Mouse (Mus musculus) adrenal gland, adult 18-20 months (tissue): ENCODE measurements around the gene Rce1. TPM values are rescaled to one million over a fixed set of nuclear protein-coding genes. Genes with fewer than 3 reads are reported as not detected.

Source experiments
- DNase-seq, 2 experiments: peaks; one replicate each; pipeline ENCODE4 v3.0.0; 2021 to 2022; ENCODE audit warnings: low spot score in 2 of 2
- microRNA-seq, 2 experiments: library from miRNA; unstranded; fragments of <30 nt; microRNA quantifications; one replicate each; pipeline ENCODE4 v1.2.0; 2021; ENCODE audit warnings: borderline number of aligned reads in 2 of 2
- total RNA-seq, 2 experiments: library from RNA; stranded (reverse); gene quantifications; 1 replicate in 1 of 2; 2 replicates in 1 of 2; pipeline ENCODE4 v1.2.3; 2021

Rce1 gene
- total RNA-seq, 2 experiments from 2014 or later = 34.1 to 38.1 TPM

DNA sequence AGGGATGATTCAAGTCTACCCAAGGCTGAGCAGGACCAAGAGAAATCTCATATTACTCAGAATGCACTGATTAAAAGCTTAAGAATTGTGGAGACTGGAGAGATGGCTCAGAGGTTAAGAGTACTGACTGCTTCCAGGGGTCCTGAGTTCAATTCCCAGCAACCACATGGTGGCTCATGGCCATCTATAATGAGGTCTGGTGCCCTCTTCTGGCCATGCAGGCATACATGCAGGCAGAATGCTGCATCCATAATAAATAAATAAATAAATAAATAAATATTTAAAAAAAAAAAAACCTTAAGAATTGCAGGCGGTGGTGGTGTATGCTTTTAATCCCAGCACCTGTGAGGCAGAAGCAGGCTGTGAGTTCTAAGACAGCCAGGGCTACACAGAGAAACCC lies 52.2 kb downstream of the Rce1 start:
- DNase-seq = no peak

Small RNA genes lying within 50 kb of the gene (microRNA-seq; reads per million reads assigned to microRNA genes)
- 0 reads per million in 2 experiments for gene Mir6986

Other genes with a start within 250 kb of the Rce1 start
- gene Kdm2a, start 227.4 kb downstream of the Rce1 start, total RNA-seq = 100 to 1,000 TPM; 108 to 132 TPM
- 10 to 100 TPM; 19.1 to 25.8 TPM for gene Rhod, start 186.2 kb downstream of the Rce1 start, total RNA-seq
- 10 to 100 TPM; 64.3 to 94.0 TPM for gene Syt12, start 148.2 kb downstream of the Rce1 start, total RNA-seq
- 100 to 1,000 TPM in 1 of 2 experiments, 10 to 100 TPM in 1; 42.0 to 133 TPM for gene 2010003K11Rik, start 127.1 kb downstream of the Rce1 start, total RNA-seq
- gene Pcx, start 115.2 kb downstream of the Rce1 start, total RNA-seq = 100 to 1,000 TPM; 622 to 707 TPM
- gene Lrfn4, start 10.0 kb downstream of the Rce1 start, total RNA-seq = 1 to 10 TPM; 4.4 to 7.7 TPM
- not detected for gene Gm960, start 73.0 kb upstream of the Rce1 start, total RNA-seq
- 1 to 10 TPM in 1 of 2 experiments, under 1 TPM in 1; 0.58 to 1.3 TPM for gene Sptbn2, start 85.5 kb upstream of the Rce1 start, total RNA-seq
- gene Rbm4b, start 130.9 kb upstream of the Rce1 start, total RNA-seq = 10 to 100 TPM; 18.4 to 18.8 TPM
- gene Rbm4, start 168.3 kb upstream of the Rce1 start, total RNA-seq = 10 to 100 TPM; 64.1 to 66.8 TPM
- gene Gm21992, start 186.0 kb upstream of the Rce1 start, total RNA-seq = 10 to 100 TPM; 28.1 to 30.6 TPM
- gene Rbm14, start 186.0 kb upstream of the Rce1 start, total RNA-seq = 10 to 100 TPM; 46.1 to 59.0 TPM
- 100 to 1,000 TPM in 1 of 2 experiments, 10 to 100 TPM in 1; 94.4 to 109 TPM for gene Ccs, start 213.7 kb upstream of the Rce1 start, total RNA-seq
- gene Ccdc87, start 213.7 kb upstream of the Rce1 start, total RNA-seq = under 1 TPM in 1 of 2 experiments, not detected in 1; 0.13 TPM
- 100 to 1,000 TPM; 318 to 345 TPM for gene Ctsf, start 229.5 kb upstream of the Rce1 start, total RNA-seq